Mouse (Mus musculus) liver, postnatal 0 days (tissue): ENCODE results near the gene Rab3c. TPM values are rescaled to one million over a fixed set of nuclear protein-coding genes. Genes with fewer than 3 reads are reported as not detected.

Source experiments
- ATAC-seq: fragments of 200-750 bp; cut with Nextera tagmentation; 2 replicates; pipeline ENCODE4 v1.8.0; 2017; ENCODE audit warnings: mild to moderate bottlenecking, moderate library complexity
- DNase-seq: peaks from one replicate; pipeline ENCODE4 v3.0.0-alpha.2; 2016
- H3K27ac ChIP-seq: fragments of 300-500 bp; sonication (generic); 2 replicates; pipeline ENCODE4 v1.5.1; 2014; ENCODE audit warnings: antibody characterized with exemption, moderate library complexity, mild to moderate bottlenecking, low read depth
- H3K27me3 ChIP-seq: fragments of 300-500 bp; sonication (generic); 2 replicates; pipeline ENCODE4 v1.6.1; 2014; ENCODE audit warnings: low read length, control low read depth, mixed read lengths; ENCODE audit not compliant: insufficient read depth
- H3K36me3 ChIP-seq: fragments of 300-500 bp; sonication (generic); replicated peaks from 2 replicates; pipeline ENCODE4 v1.6.1; 2014; ENCODE audit warnings: mild to moderate bottlenecking, control low read depth, low read length, moderate library complexity, mixed read lengths; ENCODE audit not compliant: insufficient read depth
- H3K4me1 ChIP-seq: fragments of 300-500 bp; sonication (generic); 2 replicates; pipeline ENCODE4 v1.6.1; 2014; ENCODE audit warnings: antibody characterized with exemption, mild to moderate bottlenecking, control low read depth; ENCODE audit not compliant: insufficient read depth
- H3K4me2 ChIP-seq: fragments of 300-500 bp; sonication (generic); 2 replicates; pipeline ENCODE4 v1.6.1; 2014; ENCODE audit warnings: low read depth, mild to moderate bottlenecking, low read length, moderate library complexity, mixed read lengths
- H3K4me3 ChIP-seq: fragments of 300-500 bp; sonication (generic); 2 replicates; pipeline ENCODE4 v1.5.1; 2014; ENCODE audit warnings: low read depth, low read length
- H3K9ac ChIP-seq: fragments of 300-500 bp; sonication (generic); replicated peaks from 2 replicates; pipeline ENCODE4 v1.6.1; 2014; ENCODE audit warnings: mild to moderate bottlenecking, moderate library complexity
- H3K9me3 ChIP-seq: fragments of 300-500 bp; sonication (generic); 2 replicates; pipeline ENCODE4 v1.6.1; 2016; ENCODE audit warnings: mild to moderate bottlenecking, control low read depth, low read length, mixed read lengths
- CTCF ChIP-seq: sonication (generic); IDR thresholded peaks from 2 replicates; pipeline ENCODE4 v1.5.1; 2016; ENCODE audit warnings: antibody characterized with exemption, low read depth
- EP300 ChIP-seq: IDR thresholded peaks from 2 replicates; pipeline ENCODE4 v1.6.1; 2016; ENCODE audit warnings: antibody characterized with exemption, low read depth, mild to moderate bottlenecking
- WGBS: fragments of 180-500 bp; shearing (Covaris S2); extraction: QIAGEN DNeasy Blood & Tissue Kit; methylation state at CpG from one replicate; pipeline ENCODE4 v1.1.7; 2014; ENCODE audit not compliant: insufficient replicate concordance; 5-methylcytosine and 5-hydroxymethylcytosine counted together
- polyA plus RNA-seq: library from polyadenylated mRNA; unstranded; fragments of >200 nt; fragmentation: Nextera tagmentation; extraction: Ambion mirVana; gene quantifications from 2 replicates; pipeline ENCODE4 v1.2.1, GENCODE M21; 2015

Rab3c gene
- polyA plus RNA-seq, 1 experiment from 2014 or later: not detected

DNA sequence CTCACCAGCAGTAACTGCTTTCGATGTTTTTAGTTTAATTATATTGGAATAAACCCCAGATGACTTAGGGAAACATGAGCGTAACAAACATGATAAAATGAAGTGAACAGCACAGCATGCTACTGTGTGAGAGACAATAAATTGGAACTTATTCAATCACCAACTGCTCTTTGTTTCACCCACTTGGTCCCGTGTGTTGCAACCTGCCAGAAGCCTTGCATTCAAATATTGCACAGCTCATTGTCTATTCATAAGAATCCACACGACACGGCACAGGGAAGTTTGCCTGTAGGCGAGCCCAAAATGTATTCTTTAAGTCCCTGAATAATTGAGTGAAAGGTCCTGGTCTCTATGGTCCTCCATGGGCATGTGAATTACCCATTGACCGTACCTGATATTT is 61.6 kb downstream of the Rab3c start:
- H3K4me2 ChIP-seq: no peak overlapping the region
- no peak overlapping the region for H3K27ac ChIP-seq
- no peaks in the 10 kb centered on the region for H3K27me3 ChIP-seq
- DNase-seq (no peak), ATAC-seq (no peak)
- no peak overlapping the region for H3K9ac ChIP-seq
- H3K9me3 ChIP-seq: no peaks in the 10 kb centered on the region
- TF ChIP-seq CTCF (no peak), EP300 (no peak)
- 79% methylated on average over 7 of the region's 7 CpGs for WGBS
- no peaks in the 10 kb centered on the region for H3K4me1 ChIP-seq
- no peaks in the 10 kb centered on the region for H3K36me3 ChIP-seq
- H3K4me3 ChIP-seq: no peak overlapping the region

DNA sequence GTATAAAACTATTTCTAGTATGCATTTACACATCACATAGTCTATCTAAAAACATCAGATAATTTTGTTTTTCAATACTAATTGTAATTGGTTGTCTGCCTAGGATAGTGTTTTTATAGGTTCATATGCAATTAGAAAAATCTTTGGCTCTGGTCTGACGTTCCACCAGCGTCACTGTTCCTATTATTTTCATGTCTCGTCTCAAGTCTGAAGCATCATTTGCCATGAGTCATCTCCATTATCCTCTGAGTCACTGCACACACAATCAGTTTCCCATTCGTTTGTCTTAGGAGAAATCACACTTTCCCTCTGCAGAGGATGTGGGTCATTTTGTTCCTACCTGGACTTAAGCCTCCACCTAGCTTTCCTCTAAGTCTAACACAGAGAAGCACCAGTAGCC is 62.3 kb downstream of the Rab3c start:
- no peak for DNase-seq
- no peaks in the 10 kb centered on the region for H3K27me3 ChIP-seq
- 74% methylated on average over 4 of the region's 4 CpGs for WGBS

DNA sequence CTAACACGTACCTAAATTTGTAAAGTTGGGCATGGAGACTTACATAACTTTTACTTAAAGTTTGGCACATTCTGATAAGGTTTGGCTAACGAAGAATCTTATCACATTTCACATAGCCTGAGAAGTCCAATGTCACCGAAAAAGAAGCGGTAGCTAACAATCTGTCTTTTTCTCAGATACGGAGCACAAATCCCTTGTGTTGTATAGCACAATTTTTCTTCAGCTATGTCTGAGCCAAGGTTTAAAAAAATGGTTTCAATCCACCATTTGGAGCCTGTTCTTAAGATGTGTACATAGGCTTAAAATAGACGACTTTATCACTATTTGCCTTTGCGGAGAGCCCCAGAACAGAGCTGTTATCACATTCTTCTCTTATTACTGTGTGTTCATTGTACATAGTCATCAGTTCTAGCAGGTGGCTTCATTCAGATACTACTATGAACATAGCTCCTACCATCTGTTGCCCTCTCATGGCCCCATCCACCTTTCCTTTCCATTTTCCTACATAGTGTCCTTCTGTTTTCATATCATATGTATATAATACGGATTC is 69.2 kb downstream of the Rab3c start:
- Histone ChIP-seq H3K36me3 (no peaks in the 10 kb centered on the region), H3K27me3 (no peaks in the 10 kb centered on the region), H3K4me3 (no peak overlapping the region), H3K27ac (no peak overlapping the region), H3K4me1 (no peaks in the 10 kb centered on the region), H3K4me2 (no peak overlapping the region), H3K9me3 (no peaks in the 10 kb centered on the region), H3K9ac (no peak overlapping the region)
- WGBS: 72% methylated on average over 8 of the region's 8 CpGs
- no peak for ATAC-seq
- DNase-seq: no peak
- TF ChIP-seq EP300 (no peak), CTCF (no peak)

More for the DNA sequence above, 62.3 kb downstream of the Rab3c start:
- no peak overlapping the region for H3K4me2 ChIP-seq
- no peak overlapping the region for H3K27ac ChIP-seq
- H3K9me3 ChIP-seq: no peaks in the 10 kb centered on the region
- no peaks in the 10 kb centered on the region for H3K36me3 ChIP-seq
- no peak overlapping the region for H3K4me3 ChIP-seq
- H3K4me1 ChIP-seq: no peaks in the 10 kb centered on the region
- H3K9ac ChIP-seq: no peak overlapping the region
- TF ChIP-seq EP300 (no peak), CTCF (no peak)
- ATAC-seq: no peak

DNA sequence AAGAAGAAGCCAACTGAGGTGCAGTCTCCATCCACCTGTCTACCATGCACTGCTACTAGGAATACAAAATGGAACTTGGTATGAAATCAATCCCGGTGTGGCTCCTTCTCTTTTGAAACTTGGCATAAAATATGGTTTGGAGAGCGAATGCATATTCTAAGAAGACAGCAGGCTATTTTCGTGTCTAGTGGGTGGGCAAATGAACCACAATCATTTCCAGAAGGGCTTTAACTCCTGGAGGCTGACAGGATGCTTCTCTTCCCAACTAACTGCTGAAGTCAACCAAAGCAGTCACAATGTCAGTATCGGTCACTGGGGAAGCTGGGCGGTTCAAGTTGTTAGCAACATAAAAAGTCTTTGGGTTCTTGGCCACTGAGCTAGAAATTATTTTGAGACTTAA is 81.9 kb downstream of the Rab3c start:
- Histone ChIP-seq H3K27me3 (no peaks in the 10 kb centered on the region), H3K4me2 (no peak overlapping the region), H3K9me3 (no peaks in the 10 kb centered on the region), H3K4me1 (no peaks in the 10 kb centered on the region), H3K27ac (no peak overlapping the region), H3K36me3 (no peaks in the 10 kb centered on the region), H3K4me3 (no peak overlapping the region), H3K9ac (no peak overlapping the region)
- no peak for TF ChIP-seq CTCF
- no peak for TF ChIP-seq EP300
- 75% methylated on average over 5 of the region's 5 CpGs for WGBS
- ATAC-seq: no peak
- DNase-seq: no peak

DNA sequence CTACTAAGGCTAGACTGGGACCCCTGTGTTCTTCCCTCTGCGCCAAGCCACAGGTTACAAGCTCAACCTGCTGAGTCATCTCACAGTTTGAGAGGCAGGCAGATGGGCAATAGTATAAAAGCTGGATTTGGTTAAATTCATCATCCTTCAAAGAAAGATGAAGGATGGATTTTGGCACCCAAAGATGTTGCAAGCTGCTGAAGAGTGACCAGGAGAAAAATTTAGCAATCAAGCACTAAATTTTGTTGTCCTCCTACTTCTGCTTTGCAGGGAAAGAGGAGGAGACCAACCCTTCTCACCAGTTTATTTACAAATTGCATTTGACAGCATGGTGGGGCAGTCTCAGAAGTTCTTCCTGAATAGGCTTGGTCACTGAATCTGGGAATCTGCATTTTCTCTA is 90.8 kb downstream of the Rab3c start:
- no peaks in the 10 kb centered on the region for H3K27me3 ChIP-seq
- H3K27ac ChIP-seq: no peak overlapping the region
- H3K4me2 ChIP-seq: no peak overlapping the region
- WGBS: 52% methylated on average over 1 of the region's 1 CpGs
- ATAC-seq: no peak
- no peak for TF ChIP-seq EP300
- H3K4me1 ChIP-seq: no peaks in the 10 kb centered on the region
- no peaks in the 10 kb centered on the region for H3K9me3 ChIP-seq
- DNase-seq: no peak
- H3K9ac ChIP-seq: no peak overlapping the region
- H3K36me3 ChIP-seq: no peaks in the 10 kb centered on the region
- no peak overlapping the region for H3K4me3 ChIP-seq

DNA sequence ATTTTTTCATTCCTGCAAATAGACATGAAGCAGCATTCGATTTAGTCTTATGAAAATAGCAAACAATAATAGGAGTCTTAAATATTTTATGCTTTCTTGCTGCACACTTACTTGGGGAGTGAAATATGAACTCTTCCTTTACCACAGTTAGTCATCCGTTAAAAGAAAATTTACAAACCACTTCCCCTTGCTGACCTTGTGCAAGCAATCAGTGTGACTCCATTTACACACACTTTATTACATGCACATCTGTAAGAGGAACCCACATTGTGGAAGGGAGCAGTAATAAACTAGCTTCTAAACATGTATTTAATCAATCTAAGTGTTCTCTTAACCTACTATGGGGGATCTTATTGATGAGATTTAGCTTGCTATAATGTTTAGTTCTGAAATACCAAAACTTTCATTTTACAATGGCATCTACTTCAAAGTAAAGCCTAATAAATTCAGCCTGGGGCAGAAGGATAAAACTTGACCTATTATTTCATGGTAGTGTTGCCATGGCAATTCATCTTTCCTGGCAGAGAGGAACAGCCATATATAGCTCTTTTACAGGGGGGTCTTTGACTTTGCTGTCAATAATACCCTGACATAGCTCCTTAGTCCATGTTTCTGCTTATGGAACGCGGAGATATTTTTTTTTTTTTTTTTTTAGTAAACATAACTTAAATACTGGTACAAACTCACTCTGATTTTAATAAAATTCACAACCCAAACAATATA is 95.7 kb downstream of the Rab3c start:
- TF ChIP-seq EP300 (no peak), CTCF (no peak)
- Histone ChIP-seq H3K27me3 (no peaks in the 10 kb centered on the region), H3K4me2 (no peak overlapping the region), H3K9ac (no peak overlapping the region), H3K4me3 (no peak overlapping the region), H3K4me1 (no peaks in the 10 kb centered on the region), H3K36me3 (no peaks in the 10 kb centered on the region), H3K27ac (no peak overlapping the region), H3K9me3 (no peaks in the 10 kb centered on the region)
- DNase-seq (no peak), ATAC-seq (no peak; the same call in 1 of the 2 replicates)
- WGBS: 56% methylated on average over 4 of the region's 4 CpGs

DNA sequence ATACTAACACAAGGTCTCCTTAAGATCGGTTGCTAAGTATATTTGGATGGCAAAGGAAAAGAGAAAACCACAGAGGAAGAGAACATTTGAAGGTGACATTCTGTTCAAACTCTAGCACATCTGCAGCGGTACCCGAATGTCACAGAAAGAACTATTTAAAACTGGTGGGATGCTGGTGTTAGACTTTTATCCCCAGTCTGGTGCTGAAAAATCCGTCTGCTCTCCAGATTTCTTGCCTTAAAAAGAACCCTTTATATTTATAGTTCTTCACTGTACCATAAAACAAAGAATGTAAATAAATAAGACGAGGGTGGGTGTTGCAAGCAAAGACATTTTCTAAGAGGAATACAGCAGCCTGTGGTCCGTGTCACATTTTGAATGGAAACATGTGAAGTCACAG is 105.1 kb downstream of the Rab3c start:
- no peak for TF ChIP-seq EP300
- TF ChIP-seq CTCF: no peak
- no peak overlapping the region for H3K4me3 ChIP-seq
- H3K36me3 ChIP-seq: no peaks in the 10 kb centered on the region
- DNase-seq (no peak), ATAC-seq (no peak)
- no peaks in the 10 kb centered on the region for H3K9me3 ChIP-seq
- no peak overlapping the region for H3K4me2 ChIP-seq
- no peak overlapping the region for H3K9ac ChIP-seq
- WGBS: 58% methylated on average over 6 of the region's 6 CpGs
- no peaks in the 10 kb centered on the region for H3K4me1 ChIP-seq
- H3K27me3 ChIP-seq: no peaks in the 10 kb centered on the region
- H3K27ac ChIP-seq: no peak overlapping the region
